Mouse (Mus musculus) heart, adult 2 months (tissue): ENCODE results near the gene Hagh. TPM values are rescaled to one million over a fixed set of nuclear protein-coding genes. Genes with fewer than 3 reads are reported as not detected.

ENCODE experiments used
- DNase-seq, 2 experiments: peaks; one replicate each; pipeline ENCODE4 v3.0.0; 2021
- H3K27ac ChIP-seq: fragments of 200-600 bp; 2 replicates; pipeline ENCODE4 v1.8.1; 2022
- H3K27me3 ChIP-seq: fragments of 200-500 bp; 2 replicates; pipeline ENCODE4 v1.6.1; 2012; ENCODE audit warnings: mild to moderate bottlenecking, low read length, inconsistent platforms, mixed read lengths; ENCODE audit not compliant: control insufficient read depth, insufficient read depth
- H3K36me3 ChIP-seq: fragments of 200-500 bp; 2 replicates; pipeline ENCODE4 v1.6.1; 2012; ENCODE audit warnings: low read length, inconsistent platforms; ENCODE audit not compliant: control insufficient read depth, insufficient read depth
- H3K4me1 ChIP-seq: fragments of 200-500 bp; 2 replicates; pipeline ENCODE4 v1.6.1; 2011; ENCODE audit warnings: low read length; ENCODE audit not compliant: control insufficient read depth, insufficient read depth
- H3K4me3 ChIP-seq: fragments of 200-600 bp; 2 replicates; pipeline ENCODE4 v1.8.1; 2022
- H3K79me2 ChIP-seq: fragments of 200-500 bp; replicated peaks from 2 replicates; pipeline ENCODE4 v1.6.1; 2012; ENCODE audit warnings: mild to moderate bottlenecking, inconsistent platforms, low read length, moderate library complexity, mixed read lengths; ENCODE audit not compliant: control insufficient read depth, insufficient read depth
- H3K9ac ChIP-seq: fragments of 200-500 bp; 2 replicates; pipeline ENCODE4 v1.6.1; 2012; ENCODE audit warnings: low read depth, mild to moderate bottlenecking, control low read depth, inconsistent platforms, low read length, mixed read lengths
- CTCF ChIP-seq: fragments of 200-600 bp; IDR thresholded peaks from 2 replicates; pipeline ENCODE4 v1.8.1; 2022; ENCODE audit warnings: antibody characterized with exemption, mild to moderate bottlenecking, moderate library complexity
- EP300 ChIP-seq: fragments of 200-500 bp; IDR thresholded peaks from 2 replicates; pipeline ENCODE4 v1.6.1; 2011; ENCODE audit warnings: low read depth, low read length, control low read depth; ENCODE audit not compliant: insufficient read depth
- POLR2A ChIP-seq: fragments of 200-500 bp; IDR thresholded peaks from 2 replicates; pipeline ENCODE4 v1.6.1; 2011; ENCODE audit warnings: mild to moderate bottlenecking, low read depth, low read length, control low read depth; ENCODE audit not compliant: insufficient read depth
- WGBS: fragments of 180-500 bp; shearing (Covaris S2); methylation state at CpG from one replicate; pipeline ENCODE4 v1.1.7; 2018; 5-methylcytosine and 5-hydroxymethylcytosine counted together
- intact Hi-C: fragments of 180-260 bp; cut with DNase I; formaldehyde crosslinking; loops from one replicate; pipeline ENCODE4 v1.15.1; 2025
- polyA plus RNA-seq: library from polyadenylated mRNA; depleted of rRNA; stranded (reverse); fragments of >200 nt; gene quantifications from 2 replicates; pipeline ENCODE4 v1.2.3, GENCODE M21; 2012
- total RNA-seq, 2 experiments: library from RNA; stranded (reverse); gene quantifications; 2 replicates each; pipeline ENCODE4 v1.2.3; 2021

Gene Hagh
- total and polyA plus RNA-seq, 3 experiments: 85.8 to 133 (median 89.5) TPM

DNA sequence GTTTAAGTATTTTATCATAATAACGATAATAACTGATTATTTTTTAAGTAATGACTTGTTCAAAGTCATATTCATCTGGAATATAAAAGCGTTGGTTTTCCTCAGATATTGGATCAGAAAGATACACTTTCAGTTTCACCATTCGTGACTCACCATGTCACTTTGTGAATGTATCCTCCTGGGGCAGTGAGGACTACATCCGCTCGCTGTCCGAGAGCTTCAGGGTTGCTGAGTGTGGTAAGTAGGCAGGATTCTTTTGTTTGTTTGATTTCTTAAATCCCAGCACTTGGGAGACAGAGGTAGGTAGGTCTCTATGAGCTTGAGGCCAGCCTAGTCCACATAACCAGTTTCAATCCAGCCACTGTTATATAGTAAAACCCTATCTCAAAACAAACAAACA is 21.8 kb upstream of the Hagh start:
- TF ChIP-seq CTCF (no peak), POLR2A (no peak), EP300 (no peak)
- intact Hi-C loops: no loop called here
- Histone ChIP-seq H3K79me2 (no peaks in the 10 kb centered on the region), H3K27me3 (no peaks in the 10 kb centered on the region), H3K27ac (no peak overlapping the region; the same call in 1 of the 2 replicates), H3K9ac (no peak overlapping the region), H3K4me3 (no peak overlapping the region), H3K4me1 (no peaks in the 10 kb centered on the region), H3K36me3 (no peaks in the 10 kb centered on the region)
- 35% methylated on average over 6 of the region's 6 CpGs for WGBS
- DNase-seq: no peak

DNA sequence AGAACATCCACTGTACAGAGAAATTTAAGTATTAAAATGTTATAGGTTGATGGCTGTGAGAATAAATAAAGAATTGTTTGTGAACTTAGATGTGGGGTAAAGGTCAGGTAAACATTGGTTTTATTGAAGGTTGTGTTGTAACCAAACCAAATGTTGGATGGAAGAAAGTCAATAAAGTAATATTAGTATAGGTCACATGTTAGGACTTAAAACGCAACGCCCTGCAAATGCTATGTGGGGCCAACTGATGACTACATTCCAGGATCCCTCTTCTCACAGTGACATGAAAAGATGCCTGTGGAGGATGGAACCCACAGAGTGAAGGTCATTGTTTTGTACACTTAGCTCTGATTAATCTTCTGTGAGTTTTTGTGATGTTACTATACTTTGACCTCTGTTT is 20.5 kb upstream of the Hagh start:
- H3K27me3 ChIP-seq: no peaks in the 10 kb centered on the region
- no peak overlapping the region for H3K4me3 ChIP-seq
- no peaks in the 10 kb centered on the region for H3K4me1 ChIP-seq
- no peak overlapping the region for H3K27ac ChIP-seq
- no peaks in the 10 kb centered on the region for H3K79me2 ChIP-seq
- intact Hi-C loops: no loop called here
- TF ChIP-seq CTCF: no peak
- no peak for TF ChIP-seq EP300
- TF ChIP-seq POLR2A: no peak
- no peaks in the 10 kb centered on the region for H3K36me3 ChIP-seq
- no peak overlapping the region for H3K9ac ChIP-seq
- WGBS: 69% methylated on average over 2 of the region's 2 CpGs
- no peak for DNase-seq

DNA sequence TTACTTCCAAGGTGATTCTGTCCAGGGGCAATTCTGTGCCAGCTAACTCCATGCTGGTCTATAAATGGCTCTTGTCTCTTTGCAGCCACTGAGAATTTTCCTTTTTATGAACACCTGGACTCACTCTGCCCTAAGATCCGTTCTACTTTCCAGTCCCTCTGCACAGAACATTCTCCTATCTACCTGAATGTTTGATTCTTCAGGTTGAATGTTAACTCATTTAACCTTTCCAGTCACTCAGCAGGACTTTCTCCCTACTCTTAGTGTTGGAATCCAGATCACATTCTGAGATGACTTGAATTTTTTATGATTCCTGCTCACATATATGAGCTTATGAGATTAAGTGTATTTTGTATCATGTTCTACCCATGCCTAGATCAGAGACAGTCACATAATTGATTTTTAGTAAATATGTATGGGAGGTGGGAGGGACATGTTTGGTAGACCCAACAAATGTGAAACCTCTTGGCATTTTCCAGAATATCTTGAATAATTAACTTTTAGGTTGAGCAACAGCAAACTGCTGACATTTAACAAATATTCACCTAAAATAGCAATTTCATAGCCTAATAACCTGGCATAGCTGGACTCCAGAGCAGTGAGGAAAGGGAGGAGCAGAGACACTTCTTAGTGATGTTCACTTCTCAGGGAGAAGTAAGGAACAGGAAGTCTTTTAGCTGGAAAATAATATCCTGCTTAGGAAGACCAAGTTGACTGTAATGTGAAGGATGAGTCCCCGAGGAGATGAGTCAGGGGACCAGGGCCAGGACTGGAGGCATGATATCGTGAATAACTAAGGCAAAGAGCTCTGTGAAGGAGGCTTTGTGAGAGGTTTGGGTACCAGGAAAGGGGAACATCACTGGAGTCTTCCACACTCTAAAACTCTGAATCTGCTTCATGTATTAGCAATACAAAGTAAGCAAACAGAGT is 18.3 kb upstream of the Hagh start:
- no peaks in the 10 kb centered on the region for H3K4me1 ChIP-seq
- no peak overlapping the region for H3K27ac ChIP-seq
- no peaks in the 10 kb centered on the region for H3K36me3 ChIP-seq
- intact Hi-C loops: no loop called here
- no peaks in the 10 kb centered on the region for H3K27me3 ChIP-seq
- H3K9ac ChIP-seq: no peak overlapping the region
- H3K79me2 ChIP-seq: no peaks in the 10 kb centered on the region
- TF ChIP-seq POLR2A: no peak
- TF ChIP-seq CTCF: no peak
- TF ChIP-seq EP300: no peak
- 21% methylated on average over 3 of the region's 3 CpGs for WGBS
- no peak for DNase-seq
- no peak overlapping the region for H3K4me3 ChIP-seq

DNA sequence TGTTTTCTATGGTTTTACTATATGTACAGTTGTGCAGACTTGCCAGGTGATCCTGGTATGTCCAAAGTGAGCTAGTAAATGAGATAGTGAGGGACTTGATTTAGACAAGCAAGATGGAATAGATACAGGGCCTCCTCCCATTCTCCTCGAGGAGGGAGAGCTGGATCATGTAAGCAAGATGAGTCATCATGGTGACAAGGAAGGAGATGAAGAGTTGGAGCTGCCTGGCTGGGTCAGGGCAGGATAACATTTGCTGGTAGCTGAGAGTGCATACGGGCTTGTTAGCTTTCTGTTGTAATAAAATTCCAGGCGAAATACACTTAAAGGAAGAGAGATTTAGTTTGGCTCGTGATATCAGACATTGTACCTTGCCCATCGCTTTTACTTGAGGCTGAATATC is 398 bp downstream of the Hagh start:
- no peaks in the 10 kb centered on the region for H3K79me2 ChIP-seq
- H3K9ac ChIP-seq: no peak overlapping the region
- no peak for TF ChIP-seq EP300
- no peak for TF ChIP-seq POLR2A
- TF ChIP-seq CTCF: no peak
- WGBS: 46% methylated on average over 5 of the region's 5 CpGs
- H3K27ac ChIP-seq: no peak overlapping the region
- no peaks in the 10 kb centered on the region for H3K36me3 ChIP-seq
- H3K4me1 ChIP-seq: no peaks in the 10 kb centered on the region
- no peak for DNase-seq
- H3K27me3 ChIP-seq: no peaks in the 10 kb centered on the region
- intact Hi-C loops: no loop called here
- H3K4me3 ChIP-seq: no peak overlapping the region

DNA sequence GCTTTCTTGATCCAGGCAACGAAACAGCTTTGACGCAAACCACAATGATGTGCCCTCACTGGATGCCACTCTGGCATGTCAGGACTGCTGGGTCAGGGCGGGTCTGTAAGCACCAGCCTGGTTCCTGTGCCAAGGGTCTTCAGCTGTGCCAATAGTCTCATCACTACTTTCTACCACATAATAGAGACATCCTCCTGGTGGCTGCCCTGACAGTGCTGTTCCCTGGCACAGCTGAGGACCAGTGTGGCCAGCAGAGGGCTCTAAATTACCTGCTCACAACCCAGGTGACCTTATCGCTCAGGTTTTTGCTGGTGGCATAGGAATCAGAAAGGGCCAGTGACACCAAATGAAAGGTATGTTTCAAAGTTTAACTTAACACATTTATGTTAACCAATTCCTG is 1.2 kb downstream of the Hagh start:
- Histone ChIP-seq H3K36me3 (no peaks in the 10 kb centered on the region), H3K27ac (no peak overlapping the region), H3K27me3 (no peaks in the 10 kb centered on the region), H3K79me2 (no peaks in the 10 kb centered on the region), H3K9ac (no peak overlapping the region), H3K4me3 (no peak overlapping the region), H3K4me1 (no peaks in the 10 kb centered on the region)
- 58% methylated on average over 4 of the region's 4 CpGs for WGBS
- no peak for DNase-seq
- TF ChIP-seq EP300 (no peak), POLR2A (no peak), CTCF (peak; percentile 55)
- intact Hi-C loops: no loop called here

DNA sequence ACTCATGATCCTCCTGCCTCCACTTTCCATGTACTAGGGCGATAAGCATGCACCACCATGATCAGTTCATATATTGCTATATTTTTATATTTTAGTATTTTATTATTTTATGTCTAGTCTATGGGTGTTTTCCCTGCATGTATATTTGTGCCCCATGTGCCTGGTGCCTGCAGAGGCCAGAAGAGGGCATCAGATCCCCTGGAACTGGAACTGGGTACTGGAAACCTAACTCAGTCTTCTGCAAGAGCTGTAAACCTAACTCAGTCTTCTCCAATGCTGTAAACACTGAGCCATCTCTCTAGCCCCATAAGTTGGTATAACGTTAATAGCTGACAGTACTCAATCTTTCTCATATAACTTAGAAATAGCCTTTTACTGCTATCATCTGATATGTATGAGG is 2.7 kb downstream of the Hagh start:
- Histone ChIP-seq H3K79me2 (no peaks in the 10 kb centered on the region), H3K4me3 (no peak overlapping the region), H3K9ac (no peak overlapping the region), H3K27me3 (no peaks in the 10 kb centered on the region), H3K27ac (no peak overlapping the region), H3K4me1 (no peaks in the 10 kb centered on the region), H3K36me3 (no peaks in the 10 kb centered on the region)
- DNase-seq: no peak
- TF ChIP-seq POLR2A (no peak), CTCF (peak; percentile 60)
- intact Hi-C loops: no loop called here
- 63% methylated on average over 2 of the region's 2 CpGs for WGBS
